Mouse (Mus musculus) limb, embryonic 14.5 days (tissue): ENCODE measurements around the gene Tnfrsf1b. TPM values are rescaled to one million over a fixed set of nuclear protein-coding genes. Genes with fewer than 3 reads are reported as not detected.

Source experiments
- ATAC-seq: fragments of 200-750 bp; cut with Nextera tagmentation; 2 replicates; pipeline ENCODE4 v1.8.0; 2017; ENCODE audit warnings: low read depth, moderate number of reproducible peaks, moderate TSS enrichment; ENCODE audit not compliant: low FRiP score
- DNase-seq: peaks from one replicate; pipeline ENCODE4 v3.0.0-alpha.2; 2015; ENCODE audit warnings: low spot score
- H3K27ac ChIP-seq: fragments of 300-500 bp; sonication (generic); replicated peaks from 2 replicates; pipeline ENCODE4 v1.5.1; 2014; ENCODE audit warnings: low read depth, mild to moderate bottlenecking, low read length, moderate library complexity, mixed read lengths
- H3K27me3 ChIP-seq: fragments of 300-500 bp; sonication (generic); 2 replicates; pipeline ENCODE4 v1.6.1; 2014; ENCODE audit warnings: low read length, mixed read lengths; ENCODE audit not compliant: control insufficient read depth, insufficient read depth
- H3K36me3 ChIP-seq: fragments of 300-500 bp; sonication (generic); 2 replicates; pipeline ENCODE4 v1.6.1; 2014; ENCODE audit warnings: mild to moderate bottlenecking, low read length, moderate library complexity, mixed read lengths; ENCODE audit not compliant: control insufficient read depth, insufficient read depth
- H3K4me1 ChIP-seq: fragments of 300-500 bp; sonication (generic); 2 replicates; pipeline ENCODE4 v1.6.1; 2014; ENCODE audit warnings: antibody characterized with exemption, low read length, mixed read lengths; ENCODE audit not compliant: control insufficient read depth, insufficient read depth
- H3K4me2 ChIP-seq: fragments of 300-500 bp; sonication (generic); replicated peaks from 2 replicates; pipeline ENCODE4 v1.6.1; 2014; ENCODE audit warnings: low read depth, mild to moderate bottlenecking, low read length, moderate library complexity; ENCODE audit not compliant: severe bottlenecking
- H3K4me3 ChIP-seq: fragments of 300-500 bp; sonication (generic); replicated peaks from 2 replicates; pipeline ENCODE4 v1.5.1; 2014; ENCODE audit warnings: low read length
- H3K9ac ChIP-seq: fragments of 300-500 bp; sonication (generic); 2 replicates; pipeline ENCODE4 v1.6.1; 2014; ENCODE audit warnings: mild to moderate bottlenecking, low read depth, low read length, moderate library complexity; ENCODE audit not compliant: severe bottlenecking
- H3K9me3 ChIP-seq: fragments of 300-500 bp; sonication (generic); 2 replicates; pipeline ENCODE4 v1.6.1; 2016; ENCODE audit warnings: low read length; ENCODE audit not compliant: control insufficient read depth
- POLR2A ChIP-seq: fragments of 200-500 bp; IDR thresholded peaks from 2 replicates; pipeline ENCODE4 v1.8.0; 2012; ENCODE audit warnings: inconsistent platforms, mild to moderate bottlenecking, moderate library complexity, borderline replicate concordance; ENCODE audit not compliant: insufficient read depth, insufficient read length; ENCODE audit errors: extremely low read depth
- WGBS: fragments of 180-500 bp; shearing (Covaris S2); extraction: QIAGEN DNeasy Blood & Tissue Kit; methylation state at CpG from one replicate; pipeline ENCODE4 v1.1.7; 2014; 5-methylcytosine and 5-hydroxymethylcytosine counted together
- polyA plus RNA-seq, 2 experiments: library from polyadenylated mRNA; depleted of rRNA in 1 of 2; stranded (reverse) in 1 of 2; unstranded in 1 of 2; fragments of >200 nt; fragmentation: Nextera tagmentation in 1 of 2; extraction: Ambion mirVana in 1 of 2; gene quantifications; 2 replicates each; pipeline versions ENCODE4 v1.2.1 to v1.2.3; 2012 to 2014

Gene Tnfrsf1b
- polyA plus RNA-seq, 2 experiments: 3.5 to 3.9 TPM

- Histone ChIP-seq H3K27me3 (no peaks in the 10 kb centered on the region), H3K4me3 (no peak overlapping the region), H3K9me3 (no peaks in the 10 kb centered on the region), H3K9ac (no peak overlapping the region), H3K4me2 (no peak overlapping the region), H3K27ac (no peak overlapping the region), H3K36me3 (no peaks in the 10 kb centered on the region), H3K4me1 (peaks cover 4% of the 10 kb centered on the region; the same call in 1 of the 2 replicates)
- DNase-seq (no peak), ATAC-seq (no peak)
- WGBS: 61% methylated on average over 15 of the region's 15 CpGs
- no peak for TF ChIP-seq POLR2A
These were observed 27.3 kb downstream of the Tnfrsf1b start for GRCm38 (mm10) chr4:145219240-145219985.

GRCm38 (mm10) chr4:145217837-145218236 is 28.8 kb downstream of the Tnfrsf1b start:
- H3K27ac ChIP-seq: no peak overlapping the region
- 82% methylated on average over 5 of the region's 5 CpGs for WGBS
- no peaks in the 10 kb centered on the region for H3K9me3 ChIP-seq
- peaks cover 4% of the 10 kb centered on the region; the same call in 1 of the 2 replicates for H3K4me1 ChIP-seq
- H3K4me3 ChIP-seq: no peak overlapping the region
- no peaks in the 10 kb centered on the region for H3K36me3 ChIP-seq
- no peak for TF ChIP-seq POLR2A
- no peak for DNase-seq
- H3K4me2 ChIP-seq: no peak overlapping the region
- ATAC-seq: no peak
- no peaks in the 10 kb centered on the region for H3K27me3 ChIP-seq
- H3K9ac ChIP-seq: no peak overlapping the region

GRCm38 (mm10) chr4:145217046-145217445 is 29.6 kb downstream of the Tnfrsf1b start:
- Histone ChIP-seq H3K4me1 (peaks cover 4% of the 10 kb centered on the region; the same call in 1 of the 2 replicates), H3K4me2 (no peak overlapping the region), H3K36me3 (no peaks in the 10 kb centered on the region), H3K9ac (no peak overlapping the region), H3K4me3 (no peak overlapping the region), H3K27ac (no peak overlapping the region), H3K27me3 (no peaks in the 10 kb centered on the region), H3K9me3 (no peaks in the 10 kb centered on the region)
- DNase-seq: no peak
- ATAC-seq: no peak
- TF ChIP-seq POLR2A: no peak
- 75% methylated on average over 6 of the region's 6 CpGs for WGBS

- Histone ChIP-seq H3K36me3 (no peaks in the 10 kb centered on the region), H3K4me1 (peaks cover 4% of the 10 kb centered on the region; the same call in 1 of the 2 replicates), H3K27me3 (no peaks in the 10 kb centered on the region), H3K4me3 (no peak overlapping the region), H3K4me2 (no peak overlapping the region), H3K27ac (no peak overlapping the region), H3K9ac (no peak overlapping the region), H3K9me3 (no peaks in the 10 kb centered on the region)
- no peak for ATAC-seq
- no peak for TF ChIP-seq POLR2A
- no peak for DNase-seq
- 91% methylated on average over 2 of the region's 2 CpGs for WGBS
These were observed 31.3 kb downstream of the Tnfrsf1b start for GRCm38 (mm10) chr4:145215396-145215795.

- Histone ChIP-seq H3K9me3 (no peaks in the 10 kb centered on the region), H3K4me1 (peaks cover 4% of the 10 kb centered on the region; the same call in 1 of the 2 replicates), H3K27me3 (no peaks in the 10 kb centered on the region), H3K27ac (no peak overlapping the region), H3K9ac (no peak overlapping the region), H3K4me3 (no peak overlapping the region), H3K36me3 (no peaks in the 10 kb centered on the region), H3K4me2 (no peak overlapping the region)
- DNase-seq (no peak), ATAC-seq (peak; percentile 58)
- WGBS: 42% methylated on average over 6 of the region's 6 CpGs
- no peak for TF ChIP-seq POLR2A
These were observed 31.9 kb downstream of the Tnfrsf1b start for GRCm38 (mm10) chr4:145214786-145215174.
